Mouse (Mus musculus) MEL (cell line): Measurements from ENCODE around the gene Lmbr1. TPM values are rescaled to one million over a fixed set of nuclear protein-coding genes. Genes with fewer than 3 reads are reported as not detected.

Experiments
- DNase-seq: peaks from one replicate; pipeline ENCODE4 v3.0.0; 2011; ENCODE audit warnings: low read depth, low spot score
- H3K27ac ChIP-seq: 2 replicates; pipeline ENCODE4 v1.5.1; 2012; ENCODE audit warnings: low read depth, mild to moderate bottlenecking, control low read depth, low read length, moderate library complexity; ENCODE audit not compliant: control insufficient read depth
- H3K27me3 ChIP-seq, 2 experiments: fragments of 150-350 bp in 1 of 2; sonication (generic) in 1 of 2; 2 replicates each; pipeline ENCODE4 v1.6.1; 2012; ENCODE audit warnings: low read length in 2 of 2, mild to moderate bottlenecking in 2 of 2, improper control_type of control experiment in 1 of 2, moderate library complexity in 1 of 2; ENCODE audit not compliant: insufficient read depth in 2 of 2, control insufficient read depth in 1 of 2
- H3K36me3 ChIP-seq, 2 experiments: 2 replicates each; pipeline ENCODE4 v1.6.1; 2012 to 2014; ENCODE audit warnings: low read length in 2 of 2, improper control_type of control experiment in 1 of 2, inconsistent platforms in 1 of 2, mild to moderate bottlenecking in 1 of 2; ENCODE audit not compliant: insufficient read depth in 2 of 2, control insufficient read depth in 1 of 2
- H3K4me1 ChIP-seq, 2 experiments: fragments of 150-350 bp in 1 of 2; sonication (generic) in 1 of 2; 2 replicates each; pipeline ENCODE4 v1.6.1; 2012; ENCODE audit warnings: low read length in 2 of 2, improper control_type of control experiment in 1 of 2, mild to moderate bottlenecking in 1 of 2; ENCODE audit not compliant: insufficient read depth in 2 of 2, control insufficient read depth in 1 of 2
- H3K4me3 ChIP-seq, 2 experiments: fragments of 150-350 bp in 1 of 2; sonication (generic) in 1 of 2; 2 replicates each; pipeline ENCODE4 v1.5.1; 2012; ENCODE audit warnings: low read depth in 2 of 2, low read length in 2 of 2, mild to moderate bottlenecking in 2 of 2, moderate library complexity in 2 of 2, control low read depth in 1 of 2, improper control_type of control experiment in 1 of 2; ENCODE audit not compliant: control insufficient read depth in 1 of 2, insufficient read depth in 1 of 2
- H3K79me2 ChIP-seq: 2 replicates; pipeline ENCODE4 v1.6.1; 2012; ENCODE audit warnings: mild to moderate bottlenecking, low read length, moderate library complexity; ENCODE audit not compliant: control insufficient read depth, poor library complexity, insufficient read depth
- H3K9ac ChIP-seq: 2 replicates; pipeline ENCODE4 v1.6.1; 2012; ENCODE audit warnings: low read depth, mild to moderate bottlenecking, control low read depth, low read length, moderate library complexity; ENCODE audit not compliant: control insufficient read depth, poor library complexity, severe bottlenecking
- H3K9me3 ChIP-seq: fragments of 150-350 bp; sonication (generic); replicated peaks from 2 replicates; pipeline ENCODE4 v1.6.1; 2012; ENCODE audit warnings: mild to moderate bottlenecking, low read length, improper control_type of control experiment, moderate library complexity; ENCODE audit not compliant: insufficient read depth
- BHLHE40 ChIP-seq: IDR thresholded peaks from 2 replicates; pipeline ENCODE4 v1.6.1; 2012; ENCODE audit warnings: low read depth, mild to moderate bottlenecking, inconsistent platforms, low read length, improper control_type of control experiment, borderline replicate concordance
- CHD1 ChIP-seq: IDR thresholded peaks from 2 replicates; pipeline ENCODE4 v1.6.1; 2012; ENCODE audit warnings: low read depth, mild to moderate bottlenecking, inconsistent platforms, low read length, improper control_type of control experiment
- CHD2 ChIP-seq: IDR thresholded peaks from 2 replicates; pipeline ENCODE4 v1.6.1; 2011; ENCODE audit warnings: low read length, improper control_type of control experiment
- CTCF ChIP-seq, 3 experiments: IDR thresholded peaks in 2 of 3; conservative IDR thresholded peaks in 1 of 3; 2 replicates each; pipeline ENCODE4 v1.5.1; 2011 to 2012; ENCODE audit warnings: low read length in 3 of 3, low read depth in 2 of 3, mild to moderate bottlenecking in 2 of 3, improper control_type of control experiment in 1 of 3, inconsistent platforms in 1 of 3, mixed read lengths in 1 of 3, moderate library complexity in 1 of 3; ENCODE audit not compliant: control insufficient read depth in 1 of 3, insufficient read depth in 1 of 3, poor library complexity in 1 of 3, severe bottlenecking in 1 of 3
- E2F4 ChIP-seq: IDR thresholded peaks from 2 replicates; pipeline ENCODE4 v1.6.1; 2011; ENCODE audit warnings: low read depth, low read length, improper control_type of control experiment, borderline replicate concordance
- ELF1 ChIP-seq: IDR thresholded peaks from 2 replicates; pipeline ENCODE4 v1.6.1; 2014; ENCODE audit warnings: low read depth, mild to moderate bottlenecking, inconsistent platforms, low read length, improper control_type of control experiment, moderate library complexity
- GABPA ChIP-seq: IDR thresholded peaks from 2 replicates; pipeline ENCODE4 v1.6.1; 2012; ENCODE audit warnings: low read depth, mild to moderate bottlenecking, inconsistent platforms, low read length, improper control_type of control experiment, moderate library complexity
- HCFC1 ChIP-seq: IDR thresholded peaks from 2 replicates; pipeline ENCODE4 v1.6.1; 2012; ENCODE audit warnings: low read depth, mild to moderate bottlenecking, inconsistent platforms, low read length, improper control_type of control experiment, moderate library complexity
- JUND ChIP-seq: IDR thresholded peaks from 2 replicates; pipeline ENCODE4 v1.6.1; 2011; ENCODE audit warnings: low read depth, mild to moderate bottlenecking, improper control_type of control experiment, low read length
- MAFK ChIP-seq: IDR thresholded peaks from 2 replicates; pipeline ENCODE4 v1.6.1; 2011; ENCODE audit warnings: low read depth, mild to moderate bottlenecking, low read length, improper control_type of control experiment, borderline replicate concordance
- MAX ChIP-seq: IDR thresholded peaks from 2 replicates; pipeline ENCODE4 v1.6.1; 2011; ENCODE audit warnings: low read length, improper control_type of control experiment
- MYB ChIP-seq: IDR thresholded peaks from 2 replicates; pipeline ENCODE4 v1.6.1; 2011; ENCODE audit warnings: mild to moderate bottlenecking, low read depth, low read length, improper control_type of control experiment
- NELFE ChIP-seq: IDR thresholded peaks from 2 replicates; pipeline ENCODE4 v1.6.1; 2011; ENCODE audit warnings: low read depth, low read length, improper control_type of control experiment
- NRF1 ChIP-seq: IDR thresholded peaks from 2 replicates; pipeline ENCODE4 v1.6.1; 2014; ENCODE audit warnings: low read depth, mild to moderate bottlenecking, inconsistent platforms, low read length, improper control_type of control experiment, moderate library complexity; ENCODE audit not compliant: poor library complexity, insufficient read depth, severe bottlenecking
- POLR2A ChIP-seq, 2 experiments: IDR thresholded peaks; 2 replicates each; pipeline ENCODE4 v1.6.1; 2011 to 2012; ENCODE audit warnings: low read length in 2 of 2, mild to moderate bottlenecking in 2 of 2, control low read depth in 1 of 2, improper control_type of control experiment in 1 of 2, low read depth in 1 of 2, moderate library complexity in 1 of 2; ENCODE audit not compliant: control insufficient read depth in 1 of 2, insufficient read depth in 1 of 2, poor library complexity in 1 of 2
- POLR2AphosphoS2 ChIP-seq: IDR thresholded peaks from 2 replicates; pipeline ENCODE4 v1.6.1; 2011; ENCODE audit warnings: low read length, improper control_type of control experiment
- POLR2AphosphoS5 ChIP-seq: IDR thresholded peaks from 2 replicates; pipeline ENCODE4 v1.6.1; 2012; ENCODE audit warnings: low read depth, borderline replicate concordance, mild to moderate bottlenecking, inconsistent platforms, low read length, moderate library complexity, mixed read lengths
- RCOR1 ChIP-seq: IDR thresholded peaks from 2 replicates; pipeline ENCODE4 v1.6.1; 2012; ENCODE audit warnings: low read depth, mild to moderate bottlenecking, inconsistent platforms, low read length, improper control_type of control experiment
- SIN3A ChIP-seq: IDR thresholded peaks from 2 replicates; pipeline ENCODE4 v1.6.1; 2012; ENCODE audit warnings: low read length, improper control_type of control experiment, inconsistent platforms
- TAL1 ChIP-seq: IDR thresholded peaks from 2 replicates; pipeline ENCODE4 v1.6.1; 2012; ENCODE audit warnings: mild to moderate bottlenecking, inconsistent platforms, low read length, moderate library complexity, mixed read lengths
- UBTF ChIP-seq: IDR thresholded peaks from 2 replicates; pipeline ENCODE4 v1.6.1; 2012; ENCODE audit warnings: low read depth, mild to moderate bottlenecking, inconsistent platforms, low read length, improper control_type of control experiment, moderate library complexity, borderline replicate concordance; ENCODE audit not compliant: insufficient read depth
- USF1 ChIP-seq: IDR thresholded peaks from 2 replicates; pipeline ENCODE4 v1.6.1; 2014; ENCODE audit warnings: low read depth, mild to moderate bottlenecking, inconsistent platforms, low read length, improper control_type of control experiment, moderate library complexity
- ZC3H11A ChIP-seq: IDR thresholded peaks from 2 replicates; pipeline ENCODE4 v1.6.1; 2012; ENCODE audit warnings: low read depth, mild to moderate bottlenecking, inconsistent platforms, low read length, improper control_type of control experiment
- ZKSCAN1 ChIP-seq: IDR thresholded peaks from 2 replicates; pipeline ENCODE4 v1.6.1; 2012; ENCODE audit warnings: low read depth, mild to moderate bottlenecking, inconsistent platforms, low read length, improper control_type of control experiment, moderate library complexity
- ZNF384 ChIP-seq: IDR thresholded peaks from 2 replicates; pipeline ENCODE4 v1.6.1; 2012; ENCODE audit warnings: low read depth, mild to moderate bottlenecking, inconsistent platforms, low read length, improper control_type of control experiment
- polyA plus RNA-seq, 2 experiments: library from polyadenylated mRNA; stranded (reverse) in 1 of 2; unstranded in 1 of 2; fragments of >175 nt in 1 of 2; fragments of >200 nt in 1 of 2; gene quantifications; 2 replicates each; pipeline versions ENCODE4 v1.2.1 to v1.2.4; 2012; ENCODE audit warnings: low replicate concordance in 2 of 2, low read depth in 1 of 2; ENCODE audit not compliant: insufficient read length in 2 of 2, insufficient read depth in 1 of 2, missing spikeins in 1 of 2
- total RNA-seq: library from RNA; depleted of rRNA; stranded (reverse); fragments of 300-350 nt; gene quantifications from 2 replicates; pipeline ENCODE4 v1.2.3, GENCODE M21; 2012

Gene Lmbr1
- total and polyA plus RNA-seq, 3 experiments = not detected

DNA sequence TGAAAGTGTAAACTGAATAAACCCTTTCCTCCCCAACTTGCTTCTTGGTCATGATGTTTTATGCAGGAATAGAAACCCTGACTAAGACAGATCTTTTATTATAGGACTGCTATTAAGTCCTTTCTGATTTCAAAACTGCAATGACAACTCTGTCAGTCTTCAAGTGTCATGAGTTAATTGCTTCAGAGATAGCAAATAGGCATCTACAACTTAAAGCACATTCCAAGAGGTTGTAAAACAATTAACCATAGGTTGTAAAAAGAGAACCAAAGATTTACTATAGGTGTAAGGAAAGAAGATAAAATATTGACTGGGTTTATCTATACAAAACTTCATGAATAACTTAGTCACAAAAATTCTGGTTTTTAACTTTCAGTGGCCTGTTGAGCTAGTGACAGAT is 32.7 kb upstream of the Lmbr1 start:
- DNase-seq = no peak
- Histone ChIP-seq H3K9me3 (no peaks in the 10 kb centered on the region), H3K27me3 (peaks cover 0 to 6% of the 10 kb centered on the region in 2 experiments; a peak in 2 of 4 replicates), H3K79me2 (peaks cover 1% of the 10 kb centered on the region; the same call in 1 of the 2 replicates), H3K36me3 (no peaks in the 10 kb centered on the region), H3K9ac (no peak overlapping the region), H3K4me3 (no peak overlapping the region), H3K4me1 (no peaks in the 10 kb centered on the region), H3K27ac (no peak overlapping the region)
- TF ChIP-seq MYB (no peak), TAL1 (no peak), ZC3H11A (no peak), CHD2 (no peak), MAFK (no peak), ZNF384 (no peak), USF1 (no peak), CTCF (IDR thresholded peaks at IDR 0.05 in 2 of 3, conservative IDR thresholded peaks at IDR 0.05 in 1 of 3; ENCODE audit: control insufficient read depth in 1 of 3, insufficient read depth in 1 of 3, low read depth in 2 of 3, low read length in 3 of 3, poor library complexity in 1 of 3, severe bottlenecking in 1 of 3) (no peak), ELF1 (no peak), RCOR1 (no peak), NRF1 (no peak), POLR2A (IDR thresholded peaks at IDR 0.05; ENCODE audit: control insufficient read depth in 1 of 2, insufficient read depth in 1 of 2, low read depth in 1 of 2, low read length in 2 of 2, poor library complexity in 1 of 2) (no peak), UBTF (no peak), BHLHE40 (no peak), ZKSCAN1 (no peak), E2F4 (no peak), JUND (no peak), HCFC1 (no peak)

- DNase-seq = peak; percentile 19
- Histone ChIP-seq H3K27ac (no peak overlapping the region), H3K4me3 (no peak overlapping the region), H3K4me1 (no peaks in the 10 kb centered on the region), H3K9ac (no peak overlapping the region), H3K27me3 (peaks cover 4 to 9% of the 10 kb centered on the region in 2 experiments), H3K9me3 (no peaks in the 10 kb centered on the region)
- no peak for TF ChIP-seq POLR2AphosphoS2
- no peak for TF ChIP-seq USF1
- no peak for TF ChIP-seq MAFK
- TF ChIP-seq POLR2AphosphoS5 = no peak
- TF ChIP-seq NRF1 = no peak
- TF ChIP-seq TAL1 = no peak
- no peak for TF ChIP-seq SIN3A
- TF ChIP-seq GABPA = no peak
- TF ChIP-seq CHD1 = no peak
- no peak for TF ChIP-seq NELFE
- TF ChIP-seq MYB = no peak
- no peak for TF ChIP-seq ZC3H11A
- no peak for TF ChIP-seq MAX
- TF ChIP-seq CTCF (IDR thresholded peaks at IDR 0.05 in 2 of 3, conservative IDR thresholded peaks at IDR 0.05 in 1 of 3; ENCODE audit: control insufficient read depth in 1 of 3, insufficient read depth in 1 of 3, low read depth in 2 of 3, low read length in 3 of 3, poor library complexity in 1 of 3, severe bottlenecking in 1 of 3) = no peak
- TF ChIP-seq, all 39 proteins: peak for 0
- Histone ChIP-seq H3K36me3 (no peaks in the 10 kb centered on the region), H3K79me2 (no peaks in the 10 kb centered on the region)
These were observed 20.2 kb upstream of the Lmbr1 start for GRCm38 (mm10) chr5:29398427-29398826.
